Mouse (Mus musculus) thymus, postnatal 14 days (tissue): ENCODE data around the gene Phgr1.
A peak's percentile ranks its signal among the peaks of the same experiment; 100 is the strongest.

ENCODE experiments used
- DNase-seq: peaks from one replicate; pipeline ENCODE4 v3.0.0; 2021

Gene Phgr1

GRCm38 (mm10) chr2:118772158-118772874, at the start of gene Phgr1:
Gene Phgr1, plus strand, starts transcription at chr2:118772769.
- DNase-seq, result no peak

GRCm38 (mm10) chr2:118723693-118724486, 48.7 kb upstream of the Phgr1 start:
- DNase-seq, result no peak

GRCm38 (mm10) chr2:118725511-118725910, 47.1 kb upstream of the Phgr1 start:
- DNase-seq, result no peak

DNA sequence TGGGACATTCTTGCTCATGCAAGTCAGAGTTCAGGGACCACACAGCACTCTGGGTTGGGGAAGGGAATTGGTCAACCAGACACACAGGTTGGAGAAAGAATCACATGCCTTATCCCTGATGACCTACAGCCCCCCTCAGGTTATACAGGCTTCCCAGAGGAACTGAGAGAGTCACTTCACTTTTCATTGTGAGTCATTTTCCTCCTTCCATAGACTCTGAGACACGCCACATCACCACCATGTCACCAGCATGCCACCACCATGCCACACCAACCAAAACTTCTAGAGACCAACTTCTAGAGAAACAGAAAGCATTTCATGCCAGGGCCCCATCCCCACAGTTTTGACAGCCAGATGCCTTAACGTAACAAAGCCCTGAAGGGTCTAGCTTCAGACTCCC, 45.7 kb upstream of the Phgr1 start:
- no peak for DNase-seq

DNA sequence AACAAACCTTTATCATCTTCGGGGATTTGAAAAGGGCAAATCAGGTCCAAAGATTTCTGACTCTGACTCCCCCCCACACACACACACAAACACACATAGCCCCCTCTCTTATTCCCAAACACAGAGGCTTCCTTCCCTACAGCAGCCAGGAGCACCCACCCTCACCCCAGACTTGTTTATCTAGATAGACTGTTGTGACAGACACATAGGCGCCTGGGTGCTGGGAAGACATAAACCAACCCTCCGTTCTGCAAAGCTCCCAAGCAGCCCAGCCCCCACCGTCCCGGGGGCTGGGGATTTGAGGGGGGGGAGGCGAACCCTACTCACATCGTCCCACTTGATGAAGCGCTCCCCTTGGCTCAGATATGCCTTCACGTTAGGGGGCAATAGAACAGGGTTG, 44.7 kb upstream of the Phgr1 start:
- peak; percentile 57 for DNase-seq

GRCm38 (mm10) chr2:118728337-118728736, 44.2 kb upstream of the Phgr1 start, which contains the start of gene Plcb2:
Gene Plcb2, minus strand, starts transcription at chr2:118728438.
- peak; percentile 77 for DNase-seq

DNA sequence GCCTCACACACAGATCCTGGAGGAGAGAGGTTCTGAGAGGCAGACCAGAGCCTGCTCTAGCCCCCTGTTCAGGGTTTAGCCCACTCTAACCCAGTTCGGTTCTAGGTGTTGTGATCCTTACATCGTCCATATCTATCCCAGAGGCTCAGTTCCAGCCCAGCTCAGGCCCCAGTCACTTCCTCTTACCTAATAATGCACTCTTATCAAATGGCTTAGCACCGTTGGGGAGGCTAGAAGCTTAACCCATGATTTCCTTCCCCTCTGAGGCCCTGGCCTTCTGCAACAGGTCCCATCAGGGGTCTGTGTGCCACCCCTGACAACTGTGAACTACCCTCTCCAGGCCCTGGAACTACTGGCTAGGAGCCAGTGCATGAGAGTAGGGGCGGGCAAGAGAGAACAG, 43.4 kb upstream of the Phgr1 start:
- DNase-seq, result no peak

DNA sequence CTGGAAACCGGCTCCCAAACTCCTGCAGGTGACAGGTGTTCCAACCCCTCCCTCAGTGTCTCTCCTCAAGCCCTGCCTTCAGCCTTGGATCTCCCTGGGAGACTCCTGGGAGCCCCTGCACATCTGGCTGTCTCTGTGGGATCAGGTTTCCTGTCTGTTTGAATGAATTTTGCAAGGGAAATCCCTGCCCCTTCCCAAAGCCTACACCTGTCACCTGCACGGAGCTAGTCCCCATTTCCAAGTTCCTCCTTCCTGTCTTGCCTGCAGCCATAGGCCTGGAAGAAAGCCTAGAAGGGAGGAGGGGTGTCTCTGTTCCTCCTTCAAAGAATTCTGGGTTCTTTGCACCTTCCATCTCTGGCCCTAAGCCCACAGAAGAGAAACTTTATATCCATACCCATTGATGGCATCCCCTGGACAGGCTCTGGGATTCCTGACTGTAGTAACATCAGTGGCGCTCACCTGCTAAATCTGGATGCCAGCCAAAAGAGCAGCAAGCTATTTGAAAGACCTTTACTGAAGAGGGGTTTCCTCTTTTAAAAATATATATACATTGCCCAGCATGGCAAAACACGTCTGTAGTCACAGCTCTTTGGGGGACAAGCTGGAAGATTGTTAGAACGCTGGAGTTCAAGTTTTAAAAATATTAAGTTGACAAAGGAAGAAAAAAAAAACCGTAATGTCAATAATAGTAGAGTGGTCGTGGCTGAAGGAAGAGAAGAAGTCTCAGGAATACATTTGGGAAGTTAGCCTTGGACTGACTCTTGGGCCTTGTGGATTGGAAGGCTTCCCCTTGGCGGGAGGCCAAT, 42.5 kb upstream of the Phgr1 start:
- DNase-seq, result no peak

GRCm38 (mm10) chr2:118730622-118730915, 42.0 kb upstream of the Phgr1 start:
- peak; percentile 86 for DNase-seq

- no peak for DNase-seq
These were observed 40.6 kb upstream of the Phgr1 start for GRCm38 (mm10) chr2:118731981-118732380.

GRCm38 (mm10) chr2:118733341-118733740, 39.2 kb upstream of the Phgr1 start:
- no peak for DNase-seq

GRCm38 (mm10) chr2:118740341-118740740, 32.2 kb upstream of the Phgr1 start:
- no peak for DNase-seq

DNA sequence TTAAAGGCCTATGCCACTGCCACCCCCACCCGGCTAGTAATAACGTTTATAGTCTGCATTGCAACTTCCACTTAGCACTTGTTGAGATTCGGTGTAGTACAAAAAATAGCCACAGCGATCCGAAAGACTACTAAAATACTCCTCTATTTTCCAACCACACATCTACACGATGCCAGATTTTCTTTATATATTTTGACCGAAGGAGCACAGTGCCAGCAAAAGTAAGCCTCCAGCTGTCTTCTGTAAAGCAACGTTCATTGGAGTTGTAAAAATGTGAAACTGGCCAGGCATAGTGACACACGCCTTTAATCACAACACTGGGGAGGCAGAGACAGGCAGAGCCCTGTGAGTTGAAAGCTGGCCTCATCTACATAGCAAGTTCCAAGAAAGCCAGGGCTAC, 31.4 kb upstream of the Phgr1 start:
- DNase-seq, result no peak

DNA sequence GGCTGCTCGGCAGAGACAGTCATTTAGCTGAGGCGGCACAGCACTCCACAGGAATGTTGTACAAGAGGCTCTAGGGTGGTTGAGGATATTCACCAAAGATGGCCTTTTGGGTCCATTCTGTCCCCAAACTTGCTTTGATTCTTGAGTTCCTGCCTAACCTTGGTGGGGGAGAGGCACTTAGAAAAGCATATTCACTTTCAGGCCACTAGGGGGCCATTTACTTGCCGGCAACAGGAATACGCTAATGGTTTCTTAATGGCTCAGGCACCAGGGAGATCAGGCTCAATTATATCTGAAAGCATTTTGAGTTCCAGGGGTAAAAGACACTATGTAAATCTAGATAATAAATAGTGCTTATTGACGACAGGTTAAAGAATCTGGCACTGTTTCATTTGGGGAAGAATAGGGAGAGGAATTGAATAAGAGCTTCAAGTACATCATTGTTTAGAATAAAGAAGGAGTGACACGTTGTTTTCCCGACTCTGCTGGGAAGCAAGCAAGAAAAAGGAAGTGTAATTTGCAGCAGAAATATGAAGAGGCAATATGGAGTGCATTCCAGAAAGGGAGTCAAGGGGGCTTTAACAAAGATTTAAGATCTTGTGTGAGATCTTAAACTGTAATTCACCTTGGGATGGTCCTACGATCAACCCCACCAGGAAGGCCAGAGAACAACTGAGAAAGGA, 29.2 kb upstream of the Phgr1 start:
- DNase-seq, result peak; percentile 51

DNA sequence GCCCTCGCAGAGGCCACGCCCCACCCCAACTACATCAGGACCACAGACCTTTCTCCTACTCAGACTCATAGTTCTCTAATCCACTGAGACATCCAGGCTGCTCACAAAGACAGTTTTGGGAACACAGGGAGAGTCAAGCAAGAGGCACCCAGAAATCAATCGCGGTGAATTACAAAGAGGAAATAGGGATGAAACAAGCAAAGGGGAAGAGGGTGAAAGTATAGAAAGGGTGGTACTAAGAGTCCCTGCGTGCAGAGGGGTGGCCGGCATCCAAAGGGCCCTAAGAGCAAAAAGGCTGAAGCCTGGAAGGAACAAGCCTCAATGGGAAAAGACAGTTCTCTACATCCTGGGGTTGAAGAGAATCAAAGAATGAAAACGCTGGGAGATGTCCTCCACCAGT, 27.9 kb upstream of the Phgr1 start:
- no peak for DNase-seq

DNA sequence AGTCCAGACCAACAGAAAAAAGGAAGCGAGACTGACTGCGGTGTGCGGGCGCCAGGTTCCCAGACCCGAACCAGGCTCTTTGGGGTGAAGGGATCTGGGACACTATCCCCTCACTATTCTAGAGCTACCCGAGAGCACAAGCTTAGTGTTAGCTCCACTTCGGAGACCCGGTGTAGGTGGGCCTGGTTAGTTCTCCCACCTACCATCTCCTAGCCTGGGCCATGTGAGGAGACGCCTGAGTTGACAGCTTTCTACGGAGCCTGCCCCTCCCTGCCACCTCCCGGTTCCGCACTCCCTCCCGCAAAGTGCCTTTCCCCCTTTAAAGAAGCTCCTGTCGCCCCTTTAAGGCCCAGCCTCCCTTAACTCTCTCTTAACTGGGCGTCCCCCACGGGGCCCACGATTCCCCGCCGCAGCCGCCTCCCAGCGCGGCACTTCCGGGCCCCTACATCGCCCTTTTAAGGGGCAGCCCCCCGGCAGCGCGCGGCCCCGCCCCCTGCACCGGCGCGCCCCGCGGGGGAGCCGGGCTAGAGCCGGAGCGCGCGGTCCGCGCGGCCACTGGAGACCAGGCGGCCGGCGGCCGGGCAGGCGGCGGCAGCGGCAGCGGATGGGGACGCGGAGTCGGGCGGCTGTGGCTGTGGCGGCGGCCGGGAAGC, 27.2 kb upstream of the Phgr1 start, which contains the start of gene Inafm2:
TSS of gene Inafm2 (plus strand) at position 527 of the 653 bp plus-strand sequence.
- DNase-seq, result peak; percentile 95

DNA sequence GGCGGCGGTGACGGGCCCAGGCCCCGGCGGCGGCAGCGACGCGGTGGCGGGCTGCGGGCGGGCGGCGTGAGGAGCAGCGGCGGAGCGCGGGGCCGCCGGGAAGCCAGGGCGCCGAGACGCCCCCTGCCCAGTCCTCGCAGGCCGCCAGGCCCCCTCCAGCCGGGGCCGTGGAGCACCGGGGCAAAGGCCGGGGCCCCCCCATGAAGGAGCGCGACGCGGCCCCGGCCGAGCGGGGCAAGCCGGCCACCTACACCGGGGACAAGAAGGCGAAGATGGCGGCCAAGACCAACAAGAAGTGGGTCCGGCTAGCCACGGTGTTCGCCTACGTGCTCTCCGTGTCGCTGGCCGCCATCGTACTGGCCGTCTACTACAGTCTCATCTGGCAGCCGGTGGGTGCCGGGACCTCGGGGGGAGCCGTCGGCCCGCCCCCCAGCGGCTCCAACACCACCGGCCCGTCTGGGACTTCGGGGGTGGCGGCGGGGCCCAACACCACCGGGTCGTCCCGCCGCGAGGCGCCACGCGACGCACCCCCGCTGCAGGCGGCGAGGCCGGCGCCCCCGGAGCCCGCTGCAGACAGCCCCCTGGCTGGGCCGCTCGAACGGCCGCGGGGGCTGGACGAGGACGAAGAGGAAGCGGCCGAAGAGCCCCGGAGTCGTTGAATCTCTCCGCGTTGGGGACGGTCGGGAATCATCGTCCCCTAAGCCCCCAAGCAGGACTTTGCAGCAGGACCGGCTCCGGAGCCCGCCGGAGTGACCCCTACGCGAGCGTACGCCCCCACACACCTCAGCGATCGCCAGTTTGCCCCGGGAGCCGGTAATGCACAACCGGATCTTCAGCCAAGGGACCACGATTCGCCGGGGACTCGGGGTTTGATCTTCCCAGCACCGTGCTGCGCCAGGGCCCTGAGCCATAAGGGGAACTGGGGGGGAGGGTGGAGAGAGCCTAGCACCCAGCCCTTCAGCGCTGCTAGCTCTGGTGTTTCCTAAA, 26.4 kb upstream of the Phgr1 start:
- DNase-seq, result peak; percentile 64

- no peak for DNase-seq
These were observed 25.1 kb upstream of the Phgr1 start for GRCm38 (mm10) chr2:118747301-118747960.

- DNase-seq, result no peak
These were observed 23.2 kb upstream of the Phgr1 start for GRCm38 (mm10) chr2:118749341-118749884.

DNA sequence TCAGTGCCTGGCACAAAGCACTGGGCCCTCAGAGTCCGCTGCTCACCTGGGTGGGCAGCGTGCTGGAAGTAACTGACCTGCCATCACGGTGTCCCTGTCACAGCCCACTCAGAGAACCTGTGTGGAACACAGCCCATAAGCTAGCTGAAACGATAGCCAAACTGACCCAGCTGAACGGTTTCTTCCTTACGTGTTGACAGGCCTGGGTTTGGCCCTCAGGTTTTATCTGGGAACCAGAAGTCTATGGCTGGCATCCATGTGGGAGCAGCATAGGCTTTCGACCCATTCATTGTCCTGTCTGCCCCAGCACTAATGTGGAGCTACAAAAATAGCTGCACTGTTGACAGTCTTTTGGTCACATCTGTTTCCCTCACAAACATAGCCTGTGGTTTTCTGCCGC, 22.1 kb upstream of the Phgr1 start:
- no peak for DNase-seq
